Mouse (Mus musculus) liver, embryonic 11.5 days (tissue): Measurements from ENCODE around the gene Mpzl1. TPM values are rescaled to one million over a fixed set of nuclear protein-coding genes. Genes with fewer than 3 reads are reported as not detected.
A peak's percentile ranks its signal among the peaks of the same experiment; 100 is the strongest.

ENCODE experiments used
- ATAC-seq: fragments of 200-750 bp; cut with Nextera tagmentation; replicated peaks from 2 replicates; pipeline ENCODE4 v1.8.0; 2017; ENCODE audit warnings: moderate number of reproducible peaks, mild to moderate bottlenecking, moderate TSS enrichment, moderate library complexity; ENCODE audit not compliant: low FRiP score
- DNase-seq: peaks from one replicate; pipeline ENCODE4 v3.0.0-alpha.2; 2017; ENCODE audit warnings: low spot score
- H3K27ac ChIP-seq: fragments of 300-500 bp; sonication (generic); 2 replicates; pipeline ENCODE4 v1.5.1; 2014; ENCODE audit warnings: mild to moderate bottlenecking, low read depth, low read length, control low read depth
- H3K27me3 ChIP-seq: fragments of 300-500 bp; sonication (generic); replicated peaks from 2 replicates; pipeline ENCODE4 v1.6.1; 2014; ENCODE audit warnings: low read length, mixed read lengths; ENCODE audit not compliant: control insufficient read depth, insufficient read depth
- H3K36me3 ChIP-seq: fragments of 300-500 bp; sonication (generic); 2 replicates; pipeline ENCODE4 v1.6.1; 2014; ENCODE audit warnings: mild to moderate bottlenecking, low read length, moderate library complexity, mixed read lengths; ENCODE audit not compliant: control insufficient read depth, insufficient read depth
- H3K4me1 ChIP-seq: fragments of 300-500 bp; sonication (generic); replicated peaks from 2 replicates; pipeline ENCODE4 v1.6.1; 2014; ENCODE audit warnings: low read length, mixed read lengths; ENCODE audit not compliant: control insufficient read depth, insufficient read depth
- H3K4me2 ChIP-seq: fragments of 300-500 bp; sonication (generic); 2 replicates; pipeline ENCODE4 v1.6.1; 2014; ENCODE audit warnings: mild to moderate bottlenecking, control low read depth, moderate library complexity
- H3K4me3 ChIP-seq: fragments of 300-500 bp; sonication (generic); 2 replicates; pipeline ENCODE4 v1.5.1; 2014; ENCODE audit warnings: low read depth, low read length, control low read depth
- H3K9ac ChIP-seq: fragments of 300-500 bp; sonication (generic); 2 replicates; pipeline ENCODE4 v1.6.1; 2014; ENCODE audit warnings: low read depth, low read length, control low read depth
- H3K9me3 ChIP-seq: fragments of 300-500 bp; sonication (generic); 2 replicates; pipeline ENCODE4 v1.6.1; 2016; ENCODE audit warnings: low read length, inconsistent platforms, mixed read lengths; ENCODE audit not compliant: control insufficient read depth
- WGBS: fragments of 180-500 bp; shearing (Covaris S2); extraction: QIAGEN DNeasy Blood & Tissue Kit; methylation state at CpG from one replicate; pipeline ENCODE4 v1.1.7; 2014; 5-methylcytosine and 5-hydroxymethylcytosine counted together
- polyA plus RNA-seq: library from polyadenylated mRNA; unstranded; fragments of >200 nt; fragmentation: Nextera tagmentation; extraction: Ambion mirVana; gene quantifications from 2 replicates; pipeline ENCODE4 v1.2.1, GENCODE M21; 2014

The Mpzl1 gene
- polyA plus RNA-seq, 1 experiment from 2014 or later = 85.7 TPM

- H3K4me1 ChIP-seq = no peaks in the 10 kb centered on the region
- H3K36me3 ChIP-seq = no peaks in the 10 kb centered on the region; the same call in 1 of the 2 replicates
- H3K4me2 ChIP-seq = no peak overlapping the region
- no peak overlapping the region for H3K27ac ChIP-seq
- no peak for DNase-seq
- ATAC-seq = no peak
- no peaks in the 10 kb centered on the region for H3K9me3 ChIP-seq
- H3K4me3 ChIP-seq = no peak overlapping the region
- H3K27me3 ChIP-seq = no peaks in the 10 kb centered on the region
- no peak overlapping the region for H3K9ac ChIP-seq
- 83% methylated on average over 6 of the region's 6 CpGs for WGBS
These were observed 27.4 kb upstream of the Mpzl1 start for GRCm38 (mm10) chr1:165661725-165662124.

GRCm38 (mm10) chr1:165661191-165661590, 26.9 kb upstream of the Mpzl1 start:
- ATAC-seq = no peak

DNA sequence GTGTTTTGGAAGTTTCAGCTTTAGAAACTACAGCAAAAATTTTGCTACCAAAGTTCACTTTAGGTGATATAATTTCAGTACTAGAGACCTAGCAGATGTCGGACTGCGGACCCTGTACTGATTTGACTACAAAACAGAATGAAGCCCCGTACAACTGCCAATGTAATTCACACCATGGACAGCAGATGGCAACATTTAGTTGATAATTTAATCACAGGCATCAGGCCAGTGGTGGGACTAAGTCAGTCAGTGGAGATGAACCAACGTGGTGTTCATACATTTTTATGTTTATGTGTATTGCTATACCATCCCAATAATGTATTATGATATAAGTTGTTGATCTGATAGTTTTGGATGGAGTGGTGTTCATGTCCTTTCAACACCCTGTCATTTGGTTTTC, 26.4 kb upstream of the Mpzl1 start:
- H3K36me3 ChIP-seq = no peaks in the 10 kb centered on the region; the same call in 1 of the 2 replicates
- no peak; the same call in 1 of the 2 replicates for ATAC-seq
- WGBS = 38% methylated on average over 4 of the region's 4 CpGs
- no peak overlapping the region for H3K27ac ChIP-seq
- no peaks in the 10 kb centered on the region for H3K9me3 ChIP-seq
- H3K9ac ChIP-seq = no peak overlapping the region
- no peaks in the 10 kb centered on the region for H3K4me1 ChIP-seq
- no peaks in the 10 kb centered on the region for H3K27me3 ChIP-seq
- DNase-seq = no peak
- H3K4me3 ChIP-seq = no peak overlapping the region
- no peak overlapping the region for H3K4me2 ChIP-seq

More at GRCm38 (mm10) chr1:165661191-165661590, 26.9 kb upstream of the Mpzl1 start:
- no peak for DNase-seq
- WGBS = 54% methylated on average over 3 of the region's 3 CpGs
- Histone ChIP-seq H3K4me3 (no peak overlapping the region), H3K27ac (no peak overlapping the region), H3K9me3 (no peaks in the 10 kb centered on the region), H3K36me3 (no peaks in the 10 kb centered on the region; the same call in 1 of the 2 replicates), H3K9ac (no peak overlapping the region), H3K4me1 (no peaks in the 10 kb centered on the region), H3K4me2 (no peak overlapping the region), H3K27me3 (no peaks in the 10 kb centered on the region)

DNA sequence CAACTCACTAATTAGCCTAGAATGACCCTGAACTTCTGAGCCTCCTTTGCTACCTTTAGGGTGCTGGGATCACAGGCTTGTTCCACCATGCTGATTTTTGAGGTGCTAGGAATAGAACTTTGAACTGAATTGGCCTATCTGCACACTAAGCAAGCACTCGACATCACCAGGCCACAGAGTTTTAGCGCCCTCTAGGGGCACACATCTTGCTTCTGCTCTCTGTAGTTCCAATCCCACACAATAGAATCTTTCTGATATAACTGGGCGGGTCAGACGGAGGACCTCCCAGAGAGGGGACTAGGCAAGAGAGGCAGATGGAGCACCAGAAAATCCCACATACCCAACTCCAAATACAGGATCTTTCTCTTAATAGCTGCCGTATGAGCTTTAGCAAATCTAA, 24.3 kb upstream of the Mpzl1 start:
- peak; percentile 65; the same call in 1 of the 2 replicates for ATAC-seq
- H3K27me3 ChIP-seq = no peaks in the 10 kb centered on the region
- H3K9ac ChIP-seq = no peak overlapping the region
- no peak overlapping the region for H3K27ac ChIP-seq
- 43% methylated on average over 5 of the region's 5 CpGs for WGBS
- peaks cover 2% of the 10 kb centered on the region for H3K36me3 ChIP-seq
- H3K4me1 ChIP-seq = no peaks in the 10 kb centered on the region
- H3K4me3 ChIP-seq = no peak overlapping the region
- H3K4me2 ChIP-seq = no peak overlapping the region
- DNase-seq = peak; percentile 53
- H3K9me3 ChIP-seq = no peaks in the 10 kb centered on the region

- no peak overlapping the region for H3K4me3 ChIP-seq
- H3K9me3 ChIP-seq = no peaks in the 10 kb centered on the region
- H3K4me2 ChIP-seq = no peak overlapping the region
- H3K27me3 ChIP-seq = no peaks in the 10 kb centered on the region
- ATAC-seq = no peak
- WGBS = 70% methylated on average over 14 of the region's 14 CpGs
- no peak overlapping the region for H3K9ac ChIP-seq
- peaks cover 2% of the 10 kb centered on the region for H3K36me3 ChIP-seq
- H3K4me1 ChIP-seq = peaks cover 12% of the 10 kb centered on the region; the same call in 1 of the 2 replicates
- H3K27ac ChIP-seq = no peak overlapping the region
- DNase-seq = no peak
These were observed 21.1 kb upstream of the Mpzl1 start for GRCm38 (mm10) chr1:165655482-165655881.

DNA sequence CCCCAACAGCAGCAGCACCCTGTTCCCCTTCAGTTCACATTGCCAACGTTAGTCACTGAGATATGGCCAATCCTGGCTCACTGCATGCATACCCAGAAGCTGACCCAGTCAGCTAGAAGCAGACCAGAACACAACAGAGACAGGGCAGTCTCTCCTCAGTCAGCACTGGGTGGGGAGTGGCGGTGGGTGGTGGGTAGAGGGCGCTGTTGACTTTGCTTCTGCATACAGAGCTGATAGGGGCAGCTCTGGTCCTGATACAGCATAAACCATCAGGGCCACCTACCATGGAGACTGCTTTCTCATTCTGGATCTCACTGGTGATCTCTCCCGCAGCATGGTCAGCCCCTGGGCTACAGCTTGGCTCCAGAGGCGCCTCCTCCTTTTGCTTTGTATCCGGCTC, 20.7 kb upstream of the Mpzl1 start:
- H3K4me1 ChIP-seq = peaks cover 12% of the 10 kb centered on the region; the same call in 1 of the 2 replicates
- DNase-seq (no peak), ATAC-seq (peak; percentile 66)
- H3K27me3 ChIP-seq = no peaks in the 10 kb centered on the region
- H3K9ac ChIP-seq = no peak overlapping the region
- H3K4me3 ChIP-seq = no peak overlapping the region
- 67% methylated on average over 6 of the region's 6 CpGs for WGBS
- H3K4me2 ChIP-seq = no peak overlapping the region
- peaks cover 2% of the 10 kb centered on the region for H3K36me3 ChIP-seq
- H3K9me3 ChIP-seq = no peaks in the 10 kb centered on the region
- no peak overlapping the region for H3K27ac ChIP-seq

DNA sequence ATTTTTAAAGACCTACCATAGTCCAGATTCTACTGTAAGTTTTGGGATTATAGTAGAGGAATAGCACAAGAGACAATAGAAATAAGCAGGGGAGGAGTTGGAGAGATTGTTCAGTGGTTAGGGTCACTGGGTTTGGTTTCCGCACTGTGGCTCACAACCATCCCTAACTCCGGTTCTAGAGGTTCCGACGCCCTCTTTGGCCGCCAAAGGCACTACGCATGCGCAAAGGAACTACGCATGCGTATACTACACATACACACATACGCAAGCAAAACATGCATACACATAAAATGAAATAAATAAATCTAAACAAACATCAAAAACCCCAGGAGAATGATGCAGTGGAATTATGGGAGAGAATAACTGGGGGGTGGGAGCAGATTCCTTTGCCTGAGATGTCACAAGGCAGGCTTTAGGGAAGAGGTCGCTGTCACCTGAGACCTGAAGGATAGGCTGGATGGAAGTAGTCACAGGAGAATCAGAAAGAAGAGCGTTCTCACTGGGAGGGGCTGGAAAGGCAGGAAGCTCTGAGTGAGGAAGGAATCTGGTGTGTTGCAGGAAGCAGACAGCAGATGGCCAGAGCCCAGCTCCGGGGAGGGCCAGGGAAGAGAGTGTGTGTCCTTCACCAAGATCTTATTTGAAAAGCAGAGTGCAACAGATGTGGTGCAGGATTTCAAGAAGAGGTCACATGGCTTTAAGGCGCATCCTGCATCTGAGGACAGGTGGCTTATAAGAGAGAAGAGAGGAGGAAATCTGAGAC, 19.0 kb upstream of the Mpzl1 start:
- Histone ChIP-seq H3K36me3 (peaks cover 4% of the 10 kb centered on the region), H3K9ac (no peak overlapping the region), H3K4me3 (no peak overlapping the region), H3K27ac (no peak overlapping the region), H3K4me1 (peaks cover 12% of the 10 kb centered on the region; the same call in 1 of the 2 replicates), H3K27me3 (no peaks in the 10 kb centered on the region), H3K9me3 (no peaks in the 10 kb centered on the region), H3K4me2 (no peak overlapping the region)
- ATAC-seq (no peak), DNase-seq (no peak)
- WGBS = 81% methylated on average over 14 of the region's 14 CpGs

- WGBS = 87% methylated on average over 2 of the region's 2 CpGs
- ATAC-seq = no peak
- H3K36me3 ChIP-seq = peaks cover 4% of the 10 kb centered on the region; the same call in 1 of the 2 replicates
- H3K4me2 ChIP-seq = no peak overlapping the region
- H3K4me1 ChIP-seq = peaks cover 12% of the 10 kb centered on the region; the same call in 1 of the 2 replicates
- H3K27me3 ChIP-seq = no peaks in the 10 kb centered on the region
- H3K4me3 ChIP-seq = no peak overlapping the region
- H3K27ac ChIP-seq = no peak overlapping the region
- H3K9ac ChIP-seq = no peak overlapping the region
- DNase-seq = no peak
- no peaks in the 10 kb centered on the region for H3K9me3 ChIP-seq
These were observed 18.2 kb upstream of the Mpzl1 start for GRCm38 (mm10) chr1:165652507-165652906.

DNA sequence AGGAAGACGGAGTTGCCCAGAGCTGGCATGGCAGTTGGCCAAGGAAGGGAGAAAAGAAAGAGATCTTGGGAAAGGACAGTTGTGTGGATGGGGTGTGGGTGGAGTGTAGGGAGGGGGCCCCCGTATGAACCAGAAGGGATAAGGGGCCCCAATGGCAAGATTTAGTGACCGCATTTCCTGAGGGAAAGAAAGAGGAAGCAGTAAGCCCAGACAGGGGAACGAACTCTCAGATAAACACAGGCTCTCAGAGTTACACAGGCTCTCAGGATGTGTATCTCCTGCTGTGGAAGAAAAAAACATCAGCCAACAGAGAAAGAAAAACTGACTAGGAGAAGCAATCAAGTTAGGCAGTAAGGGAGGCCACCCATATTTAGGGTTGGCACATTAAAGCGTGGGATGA, 16.8 kb upstream of the Mpzl1 start:
- no peak overlapping the region for H3K4me3 ChIP-seq
- no peaks in the 10 kb centered on the region for H3K27me3 ChIP-seq
- H3K27ac ChIP-seq = no peak overlapping the region
- H3K36me3 ChIP-seq = peaks cover 4% of the 10 kb centered on the region; the same call in 1 of the 2 replicates
- WGBS = 35% methylated on average over 5 of the region's 5 CpGs
- H3K4me1 ChIP-seq = peaks cover 12% of the 10 kb centered on the region; the same call in 1 of the 2 replicates
- no peak overlapping the region for H3K4me2 ChIP-seq
- H3K9me3 ChIP-seq = no peaks in the 10 kb centered on the region
- no peak overlapping the region for H3K9ac ChIP-seq
- DNase-seq (no peak), ATAC-seq (no peak)
